Mouse (Mus musculus): ENCODE measurements around the gene Alox5ap. TPM values are rescaled to one million over a fixed set of nuclear protein-coding genes. Genes with fewer than 3 reads are reported as not detected.
A peak's percentile ranks its signal among the peaks of the same experiment; 100 is the strongest.

The Alox5ap gene
- polyA plus RNA-seq, 1 experiment from 2014 or later: 19.8 TPM

DNA sequence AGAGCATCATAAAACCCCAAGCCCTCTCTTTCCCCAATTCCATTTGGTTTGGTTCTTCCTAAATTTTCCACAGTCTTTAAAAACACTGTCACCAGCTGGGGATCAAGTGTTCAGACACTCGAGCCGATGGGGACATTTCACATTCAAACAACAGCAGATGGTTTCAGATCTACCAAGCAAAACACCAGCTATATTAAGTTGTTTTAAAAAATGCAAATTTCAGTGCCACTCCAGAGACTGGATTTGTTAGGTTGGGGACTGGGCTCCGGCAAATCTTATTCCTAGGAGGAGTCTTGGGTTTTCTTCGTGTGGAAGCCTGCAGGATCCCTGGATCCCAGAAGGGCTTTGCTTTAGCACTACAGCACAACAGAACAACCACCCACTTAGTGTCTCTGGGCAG lies 28.5 kb downstream of the Alox5ap start:
- ATAC-seq (replicated peaks; ENCODE audit: low FRiP score, low read depth): no peak
- H3K4me1 ChIP-seq (replicated peaks; ENCODE audit: insufficient read depth, low read length): no peaks in the 10 kb centered on the region
- H3K36me3 ChIP-seq (ENCODE audit: insufficient read depth, low read length): no peaks in the 10 kb centered on the region
- TF ChIP-seq CTCF (IDR thresholded peaks at IDR 0.05; ENCODE audit: low read depth): no peak
- no peak overlapping the region for H3K9ac ChIP-seq (ENCODE audit: low read depth, low read length)
- WGBS: 66% methylated on average over 4 of the region's 4 CpGs
- H3K4me2 ChIP-seq (ENCODE audit: low read length): no peak overlapping the region
- no peak overlapping the region for H3K27ac ChIP-seq
- no peak for DNase-seq (ENCODE audit: low spot score)
- H3K4me3 ChIP-seq (replicated peaks; ENCODE audit: low read depth, low read length): no peak overlapping the region
- H3K9me3 ChIP-seq (replicated peaks; ENCODE audit: low read length): no peaks in the 10 kb centered on the region
- H3K27me3 ChIP-seq (ENCODE audit: insufficient read depth, low read length): no peaks in the 10 kb centered on the region

DNA sequence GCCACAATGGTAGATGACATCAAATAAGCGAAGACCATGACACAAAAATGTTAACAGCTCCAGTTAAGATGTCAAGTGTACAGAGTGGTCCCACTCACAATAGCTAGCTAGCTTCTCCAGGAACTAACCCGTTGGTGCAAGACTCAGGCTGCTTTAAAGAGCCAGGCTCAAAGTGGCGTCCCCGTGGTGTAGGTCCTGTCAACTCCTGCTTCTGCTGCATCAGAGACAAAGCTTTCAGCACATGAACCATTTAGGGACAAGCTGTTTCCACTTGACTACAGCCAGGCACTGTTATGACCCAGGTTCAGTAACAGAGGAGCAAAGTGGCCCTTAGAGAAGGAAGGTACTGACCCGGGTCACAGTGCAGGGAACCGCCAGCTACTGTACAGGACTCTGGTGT lies 32.2 kb downstream of the Alox5ap start:
- Histone ChIP-seq H3K36me3 (ENCODE audit: insufficient read depth, low read length) (no peaks in the 10 kb centered on the region), H3K4me1 (replicated peaks; ENCODE audit: insufficient read depth, low read length) (no peaks in the 10 kb centered on the region), H3K4me2 (ENCODE audit: low read length) (no peak overlapping the region), H3K9me3 (replicated peaks; ENCODE audit: low read length) (no peaks in the 10 kb centered on the region), H3K4me3 (replicated peaks; ENCODE audit: low read depth, low read length) (no peak overlapping the region), H3K9ac (ENCODE audit: low read depth, low read length) (no peak overlapping the region), H3K27ac (no peak overlapping the region), H3K27me3 (ENCODE audit: insufficient read depth, low read length) (no peaks in the 10 kb centered on the region)
- 94% methylated on average over 6 of the region's 6 CpGs for WGBS
- TF ChIP-seq CTCF (IDR thresholded peaks at IDR 0.05; ENCODE audit: low read depth): no peak
- ATAC-seq (replicated peaks; ENCODE audit: low FRiP score, low read depth) (no peak), DNase-seq (ENCODE audit: low spot score) (no peak)

DNA sequence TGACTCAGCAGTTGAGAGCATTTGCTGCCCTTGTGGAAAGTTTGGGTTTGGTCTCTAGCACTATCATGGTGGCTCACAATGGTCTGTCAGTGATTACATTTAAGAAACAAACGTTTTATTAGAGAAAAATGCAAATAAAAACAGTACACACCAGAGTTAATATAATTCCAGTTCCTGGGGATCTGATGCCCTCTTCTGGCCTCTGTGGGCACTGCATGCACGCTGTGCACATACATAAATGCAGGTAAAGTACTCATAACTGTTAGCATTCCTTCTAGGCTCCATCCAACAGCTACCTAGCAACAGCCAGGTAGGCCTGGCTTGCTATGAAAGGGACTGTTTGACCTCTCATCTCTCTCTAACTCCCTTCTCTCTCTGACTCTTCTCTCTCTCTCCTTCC lies 32.9 kb downstream of the Alox5ap start:
- Histone ChIP-seq H3K4me1 (replicated peaks; ENCODE audit: insufficient read depth, low read length) (no peaks in the 10 kb centered on the region), H3K9me3 (replicated peaks; ENCODE audit: low read length) (no peaks in the 10 kb centered on the region), H3K4me2 (ENCODE audit: low read length) (no peak overlapping the region), H3K36me3 (ENCODE audit: insufficient read depth, low read length) (no peaks in the 10 kb centered on the region), H3K9ac (ENCODE audit: low read depth, low read length) (no peak overlapping the region), H3K27me3 (ENCODE audit: insufficient read depth, low read length) (no peaks in the 10 kb centered on the region), H3K4me3 (replicated peaks; ENCODE audit: low read depth, low read length) (no peak overlapping the region), H3K27ac (no peak overlapping the region)
- DNase-seq (ENCODE audit: low spot score): no peak
- 62% methylated on average over 2 of the region's 2 CpGs for WGBS
- ATAC-seq (replicated peaks; ENCODE audit: low FRiP score, low read depth): no peak
- TF ChIP-seq CTCF (IDR thresholded peaks at IDR 0.05; ENCODE audit: low read depth): peak; percentile 52

DNA sequence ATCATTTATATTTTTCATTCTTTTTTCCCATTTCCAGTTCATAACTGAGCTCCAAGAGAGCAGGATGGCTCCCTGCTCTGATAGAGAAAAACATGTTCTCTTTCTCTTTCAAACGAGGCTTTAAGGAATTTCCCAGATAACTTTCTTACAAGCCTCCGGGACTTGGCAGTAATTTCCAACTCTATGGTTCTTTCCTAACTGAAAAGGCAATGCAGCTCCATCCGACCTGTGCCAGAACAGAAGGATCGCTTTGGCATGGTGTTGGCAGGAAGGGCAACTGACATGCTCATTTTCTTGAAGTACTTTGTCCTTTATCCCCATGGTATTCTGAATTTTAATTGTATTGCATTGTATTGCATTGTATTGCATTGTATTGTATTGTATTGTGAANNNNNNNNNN lies 33.7 kb downstream of the Alox5ap start:
- no peak overlapping the region for H3K4me3 ChIP-seq (replicated peaks; ENCODE audit: low read depth, low read length)
- 68% methylated on average over 4 of the region's 4 CpGs for WGBS
- no peaks in the 10 kb centered on the region for H3K27me3 ChIP-seq (ENCODE audit: insufficient read depth, low read length)
- no peaks in the 10 kb centered on the region for H3K4me1 ChIP-seq (replicated peaks; ENCODE audit: insufficient read depth, low read length)
- ATAC-seq (replicated peaks; ENCODE audit: low FRiP score, low read depth) (no peak), DNase-seq (ENCODE audit: low spot score) (no peak)
- TF ChIP-seq CTCF (IDR thresholded peaks at IDR 0.05; ENCODE audit: low read depth): no peak
- no peaks in the 10 kb centered on the region for H3K9me3 ChIP-seq (replicated peaks; ENCODE audit: low read length)
- H3K36me3 ChIP-seq (ENCODE audit: insufficient read depth, low read length): no peaks in the 10 kb centered on the region
- H3K27ac ChIP-seq: no peak overlapping the region
- H3K9ac ChIP-seq (ENCODE audit: low read depth, low read length): no peak overlapping the region
- no peak overlapping the region for H3K4me2 ChIP-seq (ENCODE audit: low read length)

DNA sequence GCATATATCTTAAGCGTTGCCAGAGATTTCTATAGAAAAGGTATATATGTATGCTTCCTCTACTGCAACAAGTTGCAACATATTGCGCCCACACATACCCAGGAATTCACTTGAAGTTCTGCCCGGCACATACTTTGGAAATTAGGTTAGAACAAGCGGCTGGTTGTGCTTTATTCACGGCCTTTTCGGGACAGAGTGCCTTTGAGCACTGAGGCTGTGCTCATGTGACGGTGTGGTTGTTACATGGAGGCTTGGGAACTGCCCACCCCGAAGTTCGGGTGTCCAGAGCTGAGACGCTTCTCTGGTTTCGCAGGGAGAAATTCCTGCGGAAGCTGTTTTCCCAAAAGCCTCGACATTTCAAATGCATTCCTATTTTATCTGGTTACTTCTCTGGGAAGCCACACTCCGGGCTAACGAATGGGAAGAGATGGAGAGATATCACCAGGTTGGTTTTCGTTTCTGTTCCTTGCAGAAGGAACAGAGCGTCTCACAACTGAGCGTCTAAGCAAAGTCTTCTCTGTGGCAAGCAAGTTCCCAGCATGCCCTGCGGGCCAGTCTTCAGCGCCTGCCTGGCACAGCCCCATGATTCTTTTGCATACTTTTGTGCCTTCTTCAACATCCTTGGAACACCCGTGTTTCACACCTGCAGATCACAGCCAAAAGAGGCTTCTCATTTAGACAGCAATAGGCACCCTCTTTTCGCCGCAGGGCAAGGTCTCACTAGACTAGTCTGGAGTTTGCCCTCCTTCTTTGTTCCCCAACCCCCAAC lies 48.5 kb downstream of the Alox5ap start:
- Histone ChIP-seq H3K4me2 (ENCODE audit: low read length) (peak overlapping the region; percentile 51), H3K36me3 (ENCODE audit: insufficient read depth, low read length) (no peaks in the 10 kb centered on the region), H3K27me3 (ENCODE audit: insufficient read depth, low read length) (no peaks in the 10 kb centered on the region), H3K9me3 (replicated peaks; ENCODE audit: low read length) (no peaks in the 10 kb centered on the region), H3K4me1 (replicated peaks; ENCODE audit: insufficient read depth, low read length) (no peaks in the 10 kb centered on the region; the same call in 1 of the 2 replicates), H3K27ac (peak overlapping the region; percentile 50; the same call in 1 of the 2 replicates), H3K9ac (ENCODE audit: low read depth, low read length) (0 out of 2 replicates have a peak overlapping the region, but pooled peaks have one; percentile 10), H3K4me3 (replicated peaks; ENCODE audit: low read depth, low read length) (0 out of 2 replicates have a peak overlapping the region, but pooled peaks have one; percentile 6)
- ATAC-seq (replicated peaks; ENCODE audit: low FRiP score, low read depth) (no peak), DNase-seq (ENCODE audit: low spot score) (no peak)
- TF ChIP-seq CTCF (IDR thresholded peaks at IDR 0.05; ENCODE audit: low read depth): no peak
- 37% methylated on average over 23 of the region's 23 CpGs for WGBS

DNA sequence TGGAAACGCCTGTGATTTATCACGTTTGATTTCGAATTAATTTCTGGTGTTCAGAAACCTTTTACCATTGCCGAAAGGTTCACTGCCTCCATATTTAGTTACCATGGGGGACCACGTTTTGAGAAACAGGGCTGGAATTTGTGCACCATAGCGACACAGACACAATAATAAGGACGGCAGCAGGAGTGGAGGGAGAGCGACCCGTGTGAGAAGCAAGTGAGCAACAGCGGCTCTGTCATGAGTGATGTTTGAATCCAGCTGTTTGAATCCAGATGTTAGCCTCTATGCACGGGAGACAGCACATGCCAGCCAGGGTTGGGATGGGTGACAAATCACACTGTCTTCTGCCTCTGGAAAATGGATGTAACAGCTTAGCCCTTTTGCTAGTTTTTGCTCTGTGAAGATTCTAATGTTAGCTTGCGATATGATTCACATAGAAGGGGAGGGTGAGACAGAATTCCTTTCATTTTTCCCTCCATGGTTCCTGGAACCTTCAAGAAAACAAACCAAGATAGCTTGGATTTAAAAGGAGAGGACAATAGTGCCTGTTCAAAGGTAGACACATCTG lies 50.0 kb downstream of the Alox5ap start:
- H3K9ac ChIP-seq (ENCODE audit: low read depth, low read length): no peak overlapping the region
- no peaks in the 10 kb centered on the region for H3K27me3 ChIP-seq (ENCODE audit: insufficient read depth, low read length)
- H3K4me1 ChIP-seq (replicated peaks; ENCODE audit: insufficient read depth, low read length): no peaks in the 10 kb centered on the region; the same call in 1 of the 2 replicates
- TF ChIP-seq CTCF (IDR thresholded peaks at IDR 0.05; ENCODE audit: low read depth): no peak
- H3K27ac ChIP-seq: no peak overlapping the region
- DNase-seq (ENCODE audit: low spot score) (peak; percentile 55), ATAC-seq (replicated peaks; ENCODE audit: low FRiP score, low read depth) (no peak)
- no peaks in the 10 kb centered on the region for H3K9me3 ChIP-seq (replicated peaks; ENCODE audit: low read length)
- 49% methylated on average over 12 of the region's 12 CpGs for WGBS
- H3K4me3 ChIP-seq (replicated peaks; ENCODE audit: low read depth, low read length): no peak overlapping the region
- H3K36me3 ChIP-seq (ENCODE audit: insufficient read depth, low read length): no peaks in the 10 kb centered on the region
- H3K4me2 ChIP-seq (ENCODE audit: low read length): no peak overlapping the region

Measured in kidney, postnatal 0 days (tissue).